Mouse (Mus musculus): ENCODE data around the gene Marcks. TPM values are rescaled to one million over a fixed set of nuclear protein-coding genes. Genes with fewer than 3 reads are reported as not detected.
A peak's percentile ranks its signal among the peaks of the same experiment; 100 is the strongest.

Marcks gene
- polyA plus RNA-seq, 1 experiment from 2014 or later: 199 TPM

GRCm38 (mm10) chr10:37148016-37148415 is 9.3 kb upstream of the Marcks start:
- Histone ChIP-seq H3K27me3 (no peaks in the 10 kb centered on the region), H3K9ac (replicated peaks) (no peak overlapping the region), H3K27ac (no peak overlapping the region), H3K9me3 (no peaks in the 10 kb centered on the region), H3K4me3 (replicated peaks) (no peak overlapping the region), H3K4me1 (replicated peaks) (no peaks in the 10 kb centered on the region), H3K36me3 (no peaks in the 10 kb centered on the region), H3K4me2 (no peak overlapping the region)
- ATAC-seq (ENCODE audit: insufficient number of reproducible peaks, insufficient read depth, low FRiP score, low TSS enrichment, low read depth): no peak
- WGBS: 70% methylated on average over 3 of the region's 3 CpGs

- H3K4me3 ChIP-seq (replicated peaks): no peak overlapping the region
- H3K9ac ChIP-seq (replicated peaks): no peak overlapping the region
- H3K4me2 ChIP-seq: no peak overlapping the region
- ATAC-seq (ENCODE audit: insufficient number of reproducible peaks, insufficient read depth, low FRiP score, low TSS enrichment, low read depth): no peak
- H3K36me3 ChIP-seq: no peaks in the 10 kb centered on the region
- no peaks in the 10 kb centered on the region for H3K9me3 ChIP-seq
- WGBS: 72% methylated on average over 1 of the region's 1 CpGs
- no peaks in the 10 kb centered on the region for H3K27me3 ChIP-seq
- H3K27ac ChIP-seq: no peak overlapping the region
- H3K4me1 ChIP-seq (replicated peaks): peaks cover 4% of the 10 kb centered on the region; the same call in 1 of the 2 replicates
Observed at GRCm38 (mm10) chr10:37145456-37145855, 6.7 kb upstream of the Marcks start.

- WGBS: 62% methylated on average over 4 of the region's 4 CpGs
- Histone ChIP-seq H3K9ac (replicated peaks) (peak overlapping the region; percentile 76; the same call in 1 of the 2 replicates), H3K9me3 (no peaks in the 10 kb centered on the region), H3K4me3 (replicated peaks) (peak overlapping the region; percentile 98), H3K27ac (peak overlapping the region; percentile 99), H3K4me2 (peak overlapping the region; percentile 76), H3K36me3 (peaks cover under 1% of the 10 kb centered on the region; the same call in 1 of the 2 replicates), H3K4me1 (replicated peaks) (peaks cover 4% of the 10 kb centered on the region; the same call in 1 of the 2 replicates), H3K27me3 (no peaks in the 10 kb centered on the region)
- no peak for ATAC-seq (ENCODE audit: insufficient number of reproducible peaks, insufficient read depth, low FRiP score, low TSS enrichment, low read depth)
Observed at GRCm38 (mm10) chr10:37141621-37142020, 2.9 kb upstream of the Marcks start.

- H3K27ac ChIP-seq: peak overlapping the region; percentile 99
- ATAC-seq (ENCODE audit: insufficient number of reproducible peaks, insufficient read depth, low FRiP score, low TSS enrichment, low read depth): peak; percentile 93
- under 1% methylated on average over 44 of the region's 47 CpGs for WGBS
- peaks cover 4% of the 10 kb centered on the region; the same call in 1 of the 2 replicates for H3K4me1 ChIP-seq (replicated peaks)
- H3K27me3 ChIP-seq: no peaks in the 10 kb centered on the region
- peaks cover 8% of the 10 kb centered on the region for H3K36me3 ChIP-seq
- peak overlapping the region; percentile 76 for H3K9ac ChIP-seq (replicated peaks)
- no peaks in the 10 kb centered on the region for H3K9me3 ChIP-seq
- H3K4me2 ChIP-seq: peak overlapping the region; percentile 76
- peak overlapping the region; percentile 98 for H3K4me3 ChIP-seq (replicated peaks)
Observed at GRCm38 (mm10) chr10:37140736-37141451, 2.2 kb upstream of the Marcks start.

- no peaks in the 10 kb centered on the region for H3K27me3 ChIP-seq
- peak overlapping the region; percentile 98 for H3K4me3 ChIP-seq (replicated peaks)
- H3K4me1 ChIP-seq (replicated peaks): peaks cover 4% of the 10 kb centered on the region; the same call in 1 of the 2 replicates
- ATAC-seq (ENCODE audit: insufficient number of reproducible peaks, insufficient read depth, low FRiP score, low TSS enrichment, low read depth): no peak
- no peaks in the 10 kb centered on the region for H3K9me3 ChIP-seq
- peaks cover 9% of the 10 kb centered on the region for H3K36me3 ChIP-seq
- peak overlapping the region; percentile 76 for H3K9ac ChIP-seq (replicated peaks)
- peak overlapping the region; percentile 99 for H3K27ac ChIP-seq
- H3K4me2 ChIP-seq: peak overlapping the region; percentile 76
- under 1% methylated on average over 24 of the region's 24 CpGs for WGBS
Observed at GRCm38 (mm10) chr10:37140166-37140735, 1.5 kb upstream of the Marcks start.

- Histone ChIP-seq H3K4me3 (replicated peaks) (peak overlapping the region; percentile 98), H3K4me2 (peak overlapping the region; percentile 76), H3K27ac (peak overlapping the region; percentile 99), H3K27me3 (no peaks in the 10 kb centered on the region), H3K36me3 (peaks cover 14% of the 10 kb centered on the region), H3K9ac (replicated peaks) (peak overlapping the region; percentile 76), H3K4me1 (replicated peaks) (peaks cover 7% of the 10 kb centered on the region), H3K9me3 (no peaks in the 10 kb centered on the region)
- ATAC-seq (ENCODE audit: insufficient number of reproducible peaks, insufficient read depth, low FRiP score, low TSS enrichment, low read depth): no peak
- under 1% methylated on average over 26 of the region's 26 CpGs for WGBS
Observed at GRCm38 (mm10) chr10:37139443-37140165, 884 bp upstream of the Marcks start.

GRCm38 (mm10) chr10:37138311-37138731 is 399 bp downstream of the Marcks start:
- Histone ChIP-seq H3K4me2 (peak overlapping the region; percentile 32; the same call in 1 of the 2 replicates), H3K9ac (replicated peaks) (peak overlapping the region; percentile 100)
- no peak for ATAC-seq (ENCODE audit: insufficient number of reproducible peaks, insufficient read depth, low FRiP score, low TSS enrichment, low read depth)

GRCm38 (mm10) chr10:37137531-37138310 is 999 bp downstream of the Marcks start:
- no peak for ATAC-seq (ENCODE audit: insufficient number of reproducible peaks, insufficient read depth, low FRiP score, low TSS enrichment, low read depth)
- Histone ChIP-seq H3K36me3 (peaks cover 31% of the 10 kb centered on the region), H3K27ac (peak overlapping the region; percentile 99), H3K9me3 (no peaks in the 10 kb centered on the region), H3K4me2 (peak overlapping the region; percentile 32), H3K4me1 (replicated peaks) (peaks cover 7% of the 10 kb centered on the region), H3K4me3 (replicated peaks) (peak overlapping the region; percentile 98), H3K27me3 (no peaks in the 10 kb centered on the region), H3K9ac (replicated peaks) (peak overlapping the region; percentile 100)
- WGBS: under 1% methylated on average over 24 of the region's 24 CpGs

More at GRCm38 (mm10) chr10:37138311-37138731, 399 bp downstream of the Marcks start:
- Histone ChIP-seq H3K4me1 (replicated peaks) (peaks cover 7% of the 10 kb centered on the region), H3K27me3 (no peaks in the 10 kb centered on the region), H3K27ac (peak overlapping the region; percentile 99), H3K9me3 (no peaks in the 10 kb centered on the region), H3K4me3 (replicated peaks) (peak overlapping the region; percentile 98), H3K36me3 (peaks cover 27% of the 10 kb centered on the region)
- WGBS: under 1% methylated on average over 26 of the region's 26 CpGs

GRCm38 (mm10) chr10:37136981-37137518 is 1.7 kb downstream of the Marcks start:
- H3K9ac ChIP-seq (replicated peaks): peak overlapping the region; percentile 100
- peak overlapping the region; percentile 98 for H3K4me3 ChIP-seq (replicated peaks)
- peaks cover 37% of the 10 kb centered on the region for H3K36me3 ChIP-seq
- ATAC-seq (ENCODE audit: insufficient number of reproducible peaks, insufficient read depth, low FRiP score, low TSS enrichment, low read depth): peak; percentile 66
- H3K4me2 ChIP-seq: peak overlapping the region; percentile 73
- no peaks in the 10 kb centered on the region for H3K9me3 ChIP-seq
- 0% methylated on average over 48 of the region's 49 CpGs for WGBS
- H3K4me1 ChIP-seq (replicated peaks): peaks cover 7% of the 10 kb centered on the region
- H3K27me3 ChIP-seq: no peaks in the 10 kb centered on the region
- peak overlapping the region; percentile 99 for H3K27ac ChIP-seq

GRCm38 (mm10) chr10:37135951-37136751 is 2.6 kb downstream of the Marcks start:
- peak overlapping the region; percentile 73 for H3K4me2 ChIP-seq
- WGBS: under 1% methylated on average over 99 of the region's 99 CpGs
- H3K9ac ChIP-seq (replicated peaks): peak overlapping the region; percentile 100
- H3K4me3 ChIP-seq (replicated peaks): peak overlapping the region; percentile 98
- no peaks in the 10 kb centered on the region; the same call in 1 of the 2 replicates for H3K9me3 ChIP-seq
- H3K27ac ChIP-seq: peak overlapping the region; percentile 99
- no peak for ATAC-seq (ENCODE audit: insufficient number of reproducible peaks, insufficient read depth, low FRiP score, low TSS enrichment, low read depth)
- H3K36me3 ChIP-seq: peaks cover 37% of the 10 kb centered on the region
- H3K27me3 ChIP-seq: no peaks in the 10 kb centered on the region
- H3K4me1 ChIP-seq (replicated peaks): peaks cover 3% of the 10 kb centered on the region; the same call in 1 of the 2 replicates
